Mouse (Mus musculus) neural tube, embryonic 14.5 days (tissue): ENCODE data around the gene Manba. TPM values are rescaled to one million over a fixed set of nuclear protein-coding genes. Genes with fewer than 3 reads are reported as not detected.
"Not testable (repeated sequence)": the region's sequence is repeated elsewhere in the genome, so short reads cannot be mapped to it uniquely, and the experiment has no call there.

ENCODE experiments used
- ATAC-seq: fragments of 200-750 bp; cut with Nextera tagmentation; 2 replicates; pipeline ENCODE4 v1.8.0; 2017; ENCODE audit warnings: low read depth, mild to moderate bottlenecking, moderate TSS enrichment, moderate library complexity
- H3K27ac ChIP-seq: fragments of 300-500 bp; sonication (generic); 2 replicates; pipeline ENCODE4 v1.5.1; 2014; ENCODE audit warnings: low read depth, mild to moderate bottlenecking, control low read depth, low read length, moderate library complexity, mixed read lengths
- H3K27me3 ChIP-seq: fragments of 300-500 bp; sonication (generic); 2 replicates; pipeline ENCODE4 v1.6.1; 2014; ENCODE audit warnings: low read length; ENCODE audit not compliant: control insufficient read depth, insufficient read depth
- H3K36me3 ChIP-seq: fragments of 300-500 bp; sonication (generic); 2 replicates; pipeline ENCODE4 v1.6.1; 2014; ENCODE audit warnings: low read length, mixed read lengths; ENCODE audit not compliant: control insufficient read depth, insufficient read depth
- H3K4me1 ChIP-seq: fragments of 300-500 bp; sonication (generic); 2 replicates; pipeline ENCODE4 v1.6.1; 2014; ENCODE audit warnings: low read length; ENCODE audit not compliant: control insufficient read depth, insufficient read depth
- H3K4me2 ChIP-seq: fragments of 300-500 bp; sonication (generic); 2 replicates; pipeline ENCODE4 v1.6.1; 2014; ENCODE audit warnings: mild to moderate bottlenecking, low read depth, low read length, control low read depth
- H3K4me3 ChIP-seq: fragments of 300-500 bp; sonication (generic); 2 replicates; pipeline ENCODE4 v1.5.1; 2014; ENCODE audit warnings: low read depth, low read length, control low read depth, mixed read lengths
- H3K9ac ChIP-seq: fragments of 300-500 bp; sonication (generic); replicated peaks from 2 replicates; pipeline ENCODE4 v1.6.1; 2014; ENCODE audit warnings: low read depth, mild to moderate bottlenecking, control low read depth, low read length, mixed read lengths
- H3K9me3 ChIP-seq: fragments of 300-500 bp; sonication (generic); 2 replicates; pipeline ENCODE4 v1.6.1; 2016; ENCODE audit warnings: low read length; ENCODE audit not compliant: control insufficient read depth
- WGBS: fragments of 180-500 bp; shearing (Covaris S2); extraction: QIAGEN DNeasy Blood & Tissue Kit; methylation state at CpG from one replicate; pipeline ENCODE4 v1.1.7; 2014; 5-methylcytosine and 5-hydroxymethylcytosine counted together
- polyA plus RNA-seq: library from polyadenylated mRNA; unstranded; fragments of >200 nt; fragmentation: Nextera tagmentation; extraction: Ambion mirVana; gene quantifications from 2 replicates; pipeline ENCODE4 v1.2.1, GENCODE M21; 2014

Gene Manba
- polyA plus RNA-seq, 1 experiment from 2014 or later: 6.5 TPM

- H3K9me3 ChIP-seq, H3K27ac ChIP-seq, H3K9ac ChIP-seq, H3K4me3 ChIP-seq, H3K4me2 ChIP-seq, H3K27me3 ChIP-seq, H3K36me3 ChIP-seq, ATAC-seq, H3K4me1 ChIP-seq: not testable (repeated sequence)
- 82% methylated on average over 7 of the region's 7 CpGs for WGBS
Observed at GRCm38 (mm10) chr3:135493320-135493719, 7.9 kb downstream of the Manba start.

- not testable (repeated sequence) for H3K27ac ChIP-seq, ATAC-seq
- WGBS: 86% methylated on average over 4 of the region's 4 CpGs
Observed at GRCm38 (mm10) chr3:135497956-135498355, 12.5 kb downstream of the Manba start.

DNA sequence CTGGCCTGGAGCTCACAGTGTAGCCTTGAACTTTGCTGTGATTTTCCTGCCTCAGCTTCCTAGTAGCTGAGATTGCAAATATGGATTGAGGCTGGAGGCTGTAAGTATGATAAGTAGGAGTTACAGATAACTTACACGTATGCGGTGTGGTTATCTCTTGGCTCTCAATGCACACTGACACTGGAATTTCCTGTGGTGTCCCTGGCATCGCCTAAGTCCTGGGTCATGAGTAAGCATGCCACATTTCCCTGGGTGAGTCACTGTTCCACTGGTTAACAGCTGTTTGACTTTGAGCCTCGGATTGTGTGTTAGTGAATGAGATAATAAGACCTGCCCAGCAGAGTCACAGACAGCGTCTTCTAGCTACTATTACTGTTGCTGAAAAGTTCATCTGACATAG lies 13.5 kb downstream of the Manba start:
- Histone ChIP-seq H3K36me3 (no peaks in the 10 kb centered on the region), H3K4me2 (no peak overlapping the region), H3K27me3 (no peaks in the 10 kb centered on the region), H3K4me1 (no peaks in the 10 kb centered on the region), H3K27ac (no peak overlapping the region), H3K9me3 (no peaks in the 10 kb centered on the region), H3K9ac (no peak overlapping the region), H3K4me3 (no peak overlapping the region)
- ATAC-seq: no peak
- WGBS: 94% methylated on average over 5 of the region's 5 CpGs

More at GRCm38 (mm10) chr3:135497956-135498355, 12.5 kb downstream of the Manba start:
- H3K36me3 ChIP-seq, H3K27me3 ChIP-seq, H3K9me3 ChIP-seq, H3K9ac ChIP-seq, H3K4me3 ChIP-seq, H3K4me1 ChIP-seq, H3K4me2 ChIP-seq: not testable (repeated sequence)

GRCm38 (mm10) chr3:135503160-135503559 lies 17.7 kb downstream of the Manba start:
- WGBS: 92% methylated on average over 5 of the region's 5 CpGs

GRCm38 (mm10) chr3:135505369-135505909 lies 20.0 kb downstream of the Manba start:
- Histone ChIP-seq H3K4me3 (no peak overlapping the region), H3K4me2 (no peak overlapping the region), H3K4me1 (no peaks in the 10 kb centered on the region), H3K9me3 (no peaks in the 10 kb centered on the region), H3K27ac (no peak overlapping the region), H3K36me3 (no peaks in the 10 kb centered on the region), H3K9ac (no peak overlapping the region), H3K27me3 (no peaks in the 10 kb centered on the region)
- ATAC-seq: no peak
- 60% methylated on average over 10 of the region's 10 CpGs for WGBS

More at GRCm38 (mm10) chr3:135503160-135503559, 17.7 kb downstream of the Manba start:
- ATAC-seq: no peak
- no peak overlapping the region for H3K4me2 ChIP-seq
- H3K27me3 ChIP-seq: no peaks in the 10 kb centered on the region
- no peak overlapping the region for H3K9ac ChIP-seq
- no peak overlapping the region for H3K27ac ChIP-seq
- H3K4me1 ChIP-seq: no peaks in the 10 kb centered on the region
- no peaks in the 10 kb centered on the region for H3K36me3 ChIP-seq
- H3K4me3 ChIP-seq: no peak overlapping the region
- no peaks in the 10 kb centered on the region for H3K9me3 ChIP-seq

- no peak for ATAC-seq
- 90% methylated on average over 13 of the region's 13 CpGs for WGBS
Observed at GRCm38 (mm10) chr3:135505916-135506482, 20.6 kb downstream of the Manba start.

DNA sequence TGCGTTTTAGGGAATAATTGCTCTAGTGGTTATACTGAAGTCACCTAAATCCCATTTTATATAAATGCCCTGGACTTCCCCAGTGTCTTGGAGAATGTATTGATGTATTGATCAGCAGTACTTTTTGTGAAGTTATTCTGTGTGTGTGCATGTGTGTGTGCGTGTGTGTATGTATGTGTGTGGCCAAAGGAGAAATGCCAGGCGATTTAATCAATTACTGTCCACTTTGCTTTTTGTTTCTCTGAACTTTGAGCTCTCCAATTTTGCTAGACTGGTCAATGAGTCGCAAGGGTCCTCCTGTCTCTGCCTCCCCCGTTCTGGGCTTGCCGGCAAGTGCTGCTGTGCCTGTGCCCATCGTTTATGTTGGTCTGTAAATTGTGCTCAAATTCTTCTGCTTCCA lies 22.1 kb downstream of the Manba start:
- Histone ChIP-seq H3K27me3 (no peaks in the 10 kb centered on the region), H3K9ac (no peak overlapping the region), H3K27ac (no peak overlapping the region), H3K4me3 (no peak overlapping the region), H3K36me3 (no peaks in the 10 kb centered on the region), H3K4me2 (no peak overlapping the region), H3K9me3 (no peaks in the 10 kb centered on the region), H3K4me1 (no peaks in the 10 kb centered on the region)
- ATAC-seq: no peak
- WGBS: 91% methylated on average over 7 of the region's 7 CpGs

More at GRCm38 (mm10) chr3:135505916-135506482, 20.6 kb downstream of the Manba start:
- Histone ChIP-seq H3K36me3 (no peaks in the 10 kb centered on the region), H3K4me3 (no peak overlapping the region), H3K27ac (no peak overlapping the region), H3K4me2 (no peak overlapping the region), H3K9me3 (no peaks in the 10 kb centered on the region), H3K9ac (no peak overlapping the region), H3K4me1 (no peaks in the 10 kb centered on the region), H3K27me3 (no peaks in the 10 kb centered on the region)

DNA sequence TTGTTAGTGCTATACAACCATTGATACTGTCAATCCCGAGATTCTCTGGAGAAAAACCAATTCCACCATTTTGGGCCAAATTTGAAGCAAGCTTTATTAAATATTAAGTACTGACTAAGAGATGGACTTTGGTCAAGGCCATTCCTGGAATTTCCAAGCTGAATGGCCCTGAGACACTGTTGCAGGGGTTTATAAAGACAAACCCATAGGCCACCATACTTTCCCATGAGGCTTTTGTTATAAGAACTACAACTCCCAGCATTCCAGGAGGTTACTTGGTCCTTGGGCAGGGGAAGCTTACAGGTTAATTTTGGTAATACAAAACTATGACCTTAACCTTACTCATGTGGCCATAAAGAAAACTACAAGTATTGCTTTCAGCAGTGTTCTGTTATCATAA lies 22.8 kb downstream of the Manba start:
- Histone ChIP-seq H3K4me1 (no peaks in the 10 kb centered on the region), H3K4me3 (no peak overlapping the region), H3K27ac (no peak overlapping the region), H3K9me3 (no peaks in the 10 kb centered on the region), H3K36me3 (no peaks in the 10 kb centered on the region), H3K27me3 (no peaks in the 10 kb centered on the region), H3K4me2 (no peak overlapping the region), H3K9ac (no peak overlapping the region)
- no peak for ATAC-seq
- WGBS: 93% methylated on average over 1 of the region's 1 CpGs

DNA sequence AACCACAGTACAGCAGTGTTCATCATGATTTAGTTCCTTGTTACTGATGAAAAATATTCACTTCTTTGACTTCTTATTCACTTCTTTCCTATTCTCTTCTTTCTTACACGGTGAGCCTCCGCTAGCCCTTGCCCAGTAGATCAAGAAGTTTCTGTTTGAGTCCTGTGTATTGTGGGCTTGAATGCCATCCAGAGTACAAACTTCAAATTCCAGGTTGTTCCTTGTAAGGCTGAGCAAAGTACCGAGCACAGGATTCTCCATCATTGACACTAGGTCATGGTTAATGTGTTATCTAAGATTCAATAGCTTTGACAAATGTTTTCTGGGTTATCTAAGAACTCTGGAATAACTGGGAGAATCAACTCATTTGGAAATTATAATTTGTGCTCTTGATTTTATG lies 25.0 kb downstream of the Manba start:
- H3K27me3 ChIP-seq: no peaks in the 10 kb centered on the region
- no peak overlapping the region for H3K9ac ChIP-seq
- no peaks in the 10 kb centered on the region for H3K4me1 ChIP-seq
- no peak for ATAC-seq
- no peak overlapping the region for H3K27ac ChIP-seq
- no peak overlapping the region for H3K4me2 ChIP-seq
- H3K9me3 ChIP-seq: no peaks in the 10 kb centered on the region
- 93% methylated on average over 3 of the region's 3 CpGs for WGBS
- H3K4me3 ChIP-seq: no peak overlapping the region
- no peaks in the 10 kb centered on the region for H3K36me3 ChIP-seq
